Mouse (Mus musculus): ENCODE results near the gene Klrc3.
"Not testable (repeated sequence)": the region's sequence is repeated elsewhere in the genome, so short reads cannot be mapped to it uniquely, and the experiment has no call there.

Gene Klrc3

DNA sequence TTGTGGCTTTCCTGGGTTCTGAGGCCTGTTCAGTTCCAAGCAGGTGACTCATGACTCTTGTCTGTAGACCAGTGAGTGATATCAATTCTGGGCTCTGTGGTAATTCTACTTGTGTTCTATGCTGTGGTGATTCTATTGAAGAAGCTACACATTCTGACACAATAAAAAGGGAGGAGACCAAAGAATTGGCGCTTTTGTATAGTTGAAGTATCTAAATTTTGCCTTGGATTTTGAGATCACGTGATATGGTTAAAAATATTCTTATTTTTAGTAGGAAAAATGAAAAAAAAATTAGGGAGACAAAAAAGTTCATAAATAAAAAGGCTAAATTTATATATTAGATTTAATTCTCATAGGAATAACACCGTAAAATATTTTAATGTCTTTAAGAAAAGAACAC lies at the start of gene Klrc3:
TSS of gene Klrc3 (minus strand) at position 101 of the 400 bp plus-strand sequence.
- not testable (repeated sequence) for DNase-seq

DNA sequence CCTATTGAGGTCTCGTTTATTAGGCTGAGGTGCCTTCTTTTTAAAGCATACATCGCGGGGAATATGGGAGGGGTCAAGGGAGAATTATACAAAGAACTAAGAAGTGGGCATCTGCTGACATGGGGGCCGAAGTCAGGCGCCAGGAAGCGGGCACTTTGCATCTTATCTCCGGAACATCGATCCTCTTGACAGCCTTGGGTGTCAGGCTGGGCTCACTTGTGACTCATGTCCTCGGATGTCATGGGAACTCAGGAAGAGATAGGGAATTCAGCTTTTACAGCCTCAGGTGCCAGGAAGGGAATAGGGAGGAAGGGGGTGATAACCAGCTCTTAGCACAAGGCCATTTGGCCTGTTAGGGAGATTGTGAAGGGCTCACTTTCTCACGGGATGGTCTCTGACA lies 48.3 kb upstream of the Klrc3 start:
- DNase-seq: not testable (repeated sequence)

DNA sequence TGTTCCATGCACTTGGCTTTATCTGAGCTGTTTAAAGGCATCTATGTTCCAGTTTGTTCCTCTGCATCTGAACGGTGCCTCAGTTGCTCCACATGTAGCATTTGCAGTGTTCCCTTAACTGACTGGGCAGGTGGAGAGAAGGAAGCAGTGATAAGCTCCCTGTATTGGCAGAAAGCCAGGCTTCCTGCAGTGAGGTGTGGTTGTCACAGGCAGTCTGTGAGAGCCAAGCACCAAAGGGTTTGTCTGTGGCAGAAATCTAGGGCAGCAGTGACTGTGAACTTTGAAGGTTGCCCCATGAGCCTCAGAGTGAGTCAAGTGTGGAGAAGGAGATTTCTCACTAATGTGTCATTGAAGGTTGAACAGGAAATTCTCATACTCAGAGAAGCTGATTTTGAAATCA lies 37.2 kb upstream of the Klrc3 start:
- no peak for DNase-seq

- no peak for DNase-seq
Measured at GRCm38 (mm10) chr6:129678873-129679272, 35.7 kb upstream of the Klrc3 start, which contains the start of gene Klrc1. Klrc1 (minus strand) TSS chr6:129678973.

DNA sequence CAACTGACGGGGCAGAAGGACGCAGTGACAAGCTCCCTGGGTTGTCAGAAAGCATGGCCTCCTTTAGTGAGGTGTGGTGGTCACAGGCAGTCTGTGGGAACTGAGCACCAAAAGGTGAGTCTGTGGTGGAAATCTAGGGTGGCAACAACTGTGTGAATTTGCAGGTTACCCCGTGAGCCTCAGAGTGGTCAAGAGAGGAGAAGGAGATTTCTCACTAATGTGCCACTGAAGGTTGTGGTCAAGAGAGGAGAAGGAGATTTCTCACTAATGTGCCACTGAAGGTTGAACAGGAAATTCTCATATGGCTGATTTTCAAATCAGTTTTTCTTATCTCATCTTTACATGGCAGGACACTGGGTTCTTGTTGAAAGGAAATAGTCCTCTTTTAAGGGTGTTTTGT lies 18.2 kb upstream of the Klrc3 start:
- DNase-seq: not testable (repeated sequence)

DNA sequence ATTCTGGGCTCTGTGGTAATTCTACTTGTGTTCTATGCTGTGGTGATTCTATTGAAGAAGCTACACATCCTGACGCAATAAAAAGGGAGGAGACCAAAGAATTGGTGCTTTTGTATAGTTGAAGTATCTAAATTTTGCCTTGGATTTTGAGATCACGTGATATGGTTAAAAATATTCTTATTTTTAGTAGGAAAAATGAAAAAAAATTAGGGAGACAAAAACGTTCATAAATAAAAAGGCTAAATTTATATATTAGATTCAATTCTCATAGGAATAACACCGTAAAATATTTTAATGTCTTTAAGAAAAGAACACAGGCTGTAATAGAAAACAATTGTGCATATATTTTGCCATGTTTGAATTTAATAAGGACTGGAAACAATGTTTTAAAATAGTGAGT lies 17.5 kb upstream of the Klrc3 start, which contains the start of gene Klrc2:
TSS of gene Klrc2 (minus strand) at position 101 of the 400 bp plus-strand sequence.
- not testable (repeated sequence) for DNase-seq

DNA sequence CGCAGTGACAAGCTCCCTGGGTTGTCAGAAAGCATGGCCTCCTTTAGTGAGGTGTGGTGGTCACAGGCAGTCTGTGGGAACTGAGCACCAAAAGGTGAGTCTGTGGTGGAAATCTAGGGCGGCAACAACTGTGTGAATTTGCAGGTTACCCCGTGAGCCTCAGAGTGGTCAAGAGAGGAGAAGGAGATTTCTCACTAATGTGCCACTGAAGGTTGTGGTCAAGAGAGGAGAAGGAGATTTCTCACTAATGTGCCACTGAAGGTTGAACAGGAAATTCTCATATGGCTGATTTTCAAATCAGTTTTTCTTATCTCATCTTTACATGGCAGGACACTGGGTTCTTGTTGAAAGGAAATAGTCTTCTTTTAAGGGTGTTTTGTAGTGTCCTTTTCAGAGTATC lies 917 bp upstream of the Klrc3 start:
- DNase-seq: not testable (repeated sequence)

GRCm38 (mm10) chr6:129631046-129631445 lies 12.1 kb downstream of the Klrc3 start:
- not testable (repeated sequence) for DNase-seq

- DNase-seq: no peak
Measured at GRCm38 (mm10) chr6:129623735-129624134, 19.4 kb downstream of the Klrc3 start, which contains the start of gene Klrk1. Klrk1 (minus strand) TSS chr6:129623864.

- no peak for DNase-seq
Measured at GRCm38 (mm10) chr6:129608372-129608771, 34.8 kb downstream of the Klrc3 start.

DNA sequence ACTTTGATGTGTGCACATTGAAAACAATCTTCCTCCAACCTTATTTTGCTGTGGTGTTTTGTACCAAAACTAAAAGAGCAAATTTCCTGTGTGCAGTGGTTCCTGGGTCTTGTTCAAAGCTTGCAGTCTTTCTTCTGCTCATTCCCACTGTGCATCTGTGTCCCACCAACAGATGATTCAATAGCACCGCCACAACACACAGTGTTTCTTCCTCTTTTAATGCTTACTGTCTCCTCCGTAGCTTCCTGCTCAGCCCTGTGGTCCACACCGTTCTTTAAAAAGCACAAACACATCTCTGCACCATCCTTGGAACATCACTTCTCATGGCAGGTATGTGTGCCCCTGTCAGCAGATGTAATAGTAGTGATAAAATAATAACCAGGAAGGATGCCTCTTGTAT lies 51.6 kb downstream of the Klrc3 start, which contains the start of gene Klrd1:
TSS of gene Klrd1 (plus strand) at position 275 of the 400 bp plus-strand sequence.
- DNase-seq: no peak

Data from kidney, adult 11 months (tissue).